Mouse (Mus musculus) CD8-positive naive resting alpha-beta T cell, adult 57 days (primary cell): ENCODE measurements around the gene Ceacam3. TPM values are rescaled to one million over a fixed set of nuclear protein-coding genes. Genes with fewer than 3 reads are reported as not detected.

ENCODE experiments used
- total RNA-seq: library from RNA; stranded (reverse); gene quantifications from one replicate; pipeline ENCODE4 v1.2.4, GENCODE M21; 2023

Gene Ceacam3
- total RNA-seq, result not detected

DNA sequence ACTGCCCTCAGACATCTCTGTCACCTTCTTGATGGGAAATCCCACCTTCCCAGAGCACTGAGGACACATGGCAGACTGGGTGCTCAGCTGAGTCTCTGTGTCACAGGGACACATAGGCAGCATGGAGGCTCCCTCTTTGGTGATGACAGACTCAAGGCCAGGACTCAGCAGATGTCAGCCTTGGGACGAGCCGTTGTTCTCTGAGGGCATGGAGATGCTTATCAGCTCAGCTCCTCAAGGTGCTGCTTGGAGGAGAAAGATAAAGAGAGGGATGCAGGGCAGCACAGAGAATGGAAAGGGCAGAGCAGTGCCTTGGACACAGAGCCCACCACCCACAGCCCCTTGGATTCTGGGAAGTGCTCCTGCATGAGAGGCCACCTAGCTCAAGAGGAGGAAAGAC lies at the start of gene Ceacam3:
Ceacam3 (plus strand) TSS at position 352 of the 400 bp plus-strand sequence.

DNA sequence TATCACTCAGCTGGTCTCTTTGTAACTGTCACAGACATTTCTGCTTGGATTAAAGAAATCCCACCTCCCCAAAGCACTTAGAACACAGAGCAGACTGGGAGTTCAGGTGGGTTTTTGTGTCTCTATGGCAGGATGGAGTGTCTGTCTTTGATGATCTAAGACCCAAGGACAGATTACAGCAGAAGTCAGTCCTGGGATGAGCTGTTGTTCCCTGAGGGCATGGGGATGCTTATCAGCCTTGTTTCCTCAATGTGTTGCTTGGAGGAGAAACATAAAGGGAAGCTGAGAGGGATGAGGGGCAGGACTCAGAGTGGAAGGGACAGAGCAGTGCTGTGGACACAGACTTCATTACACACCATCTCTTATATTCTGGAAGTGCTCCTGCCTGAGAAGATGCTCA lies 53.1 kb downstream of the Ceacam3 start, which contains the start of gene Psg29:
Psg29 (plus strand) TSS at position 301 of the 400 bp plus-strand sequence.

Other genes starting within 250 kb of the Ceacam3 start
- gene Ptgir, start 243.8 kb upstream of the Ceacam3 start, total RNA-seq, result 0.31 TPM
- 91.8 TPM for gene Calm3, start 226.2 kb upstream of the Ceacam3 start, total RNA-seq
- not detected for gene Pnmal2, start 205.6 kb upstream of the Ceacam3 start, total RNA-seq
- gene Pnmal1, start 190.6 kb upstream of the Ceacam3 start, total RNA-seq, result not detected
- gene Gm42372, start 167.2 kb upstream of the Ceacam3 start, total RNA-seq, result 1.2 TPM
- 0.09 TPM for gene Ccdc8, start 157.6 kb upstream of the Ceacam3 start, total RNA-seq
- 85.9 TPM for gene Ppp5c, start 122.4 kb upstream of the Ceacam3 start, total RNA-seq
- gene Hif3a, start 87.9 kb upstream of the Ceacam3 start, total RNA-seq, result not detected
- gene Psg16, start 76.2 kb upstream of the Ceacam3 start, total RNA-seq, result not detected
- not detected for gene Psg29, start 53.2 kb downstream of the Ceacam3 start, total RNA-seq